Mouse (Mus musculus): ENCODE results near the gene Defb36.

- TF ChIP-seq CTCF (IDR thresholded peaks at IDR 0.05; ENCODE audit: extremely low read depth, insufficient read length, insufficient replicate concordance, low read depth, low read length) (no peak), POLR2A (IDR thresholded peaks at IDR 0.05; ENCODE audit: low read depth, low read length) (no peak)
Observed at GRCm38 (mm10) chr2:152629904-152630303, 25.8 kb downstream of the Defb36 start.

Data from small intestine, adult 2 months (tissue).